Mouse (Mus musculus) thymus, adult 2 months (tissue): ENCODE measurements around the gene Hoxc13.

Source experiments
- CTCF ChIP-seq: fragments of 200-500 bp; IDR thresholded peaks from 2 replicates; pipeline ENCODE4 v1.5.1; 2012; ENCODE audit warnings: mild to moderate bottlenecking, control low read depth, low read length, moderate library complexity, borderline replicate concordance; ENCODE audit not compliant: control insufficient read depth, poor library complexity, insufficient read depth; ENCODE audit errors: extremely low read depth
- POLR2A ChIP-seq: fragments of 200-500 bp; IDR thresholded peaks from 2 replicates; pipeline ENCODE4 v1.6.1; 2012; ENCODE audit warnings: mild to moderate bottlenecking, low read length, control low read depth, moderate library complexity; ENCODE audit not compliant: control insufficient read depth, poor library complexity, insufficient read depth; ENCODE audit errors: extremely low read depth

GRCm38 (mm10) chr15:102910038-102910437, 10.9 kb upstream of the Hoxc13 start:
- no peak for TF ChIP-seq CTCF
- no peak for TF ChIP-seq POLR2A
